Mouse (Mus musculus): ENCODE results near the gene Zfp949. TPM values are rescaled to one million over a fixed set of nuclear protein-coding genes. Genes with fewer than 3 reads are reported as not detected.
A peak's percentile ranks its signal among the peaks of the same experiment; 100 is the strongest.
"Not testable (repeated sequence)": the region's sequence is repeated elsewhere in the genome, so short reads cannot be mapped to it uniquely, and the experiment has no call there.

Gene Zfp949
- polyA plus RNA-seq, 1 experiment from 2014 or later = 18.5 TPM

DNA sequence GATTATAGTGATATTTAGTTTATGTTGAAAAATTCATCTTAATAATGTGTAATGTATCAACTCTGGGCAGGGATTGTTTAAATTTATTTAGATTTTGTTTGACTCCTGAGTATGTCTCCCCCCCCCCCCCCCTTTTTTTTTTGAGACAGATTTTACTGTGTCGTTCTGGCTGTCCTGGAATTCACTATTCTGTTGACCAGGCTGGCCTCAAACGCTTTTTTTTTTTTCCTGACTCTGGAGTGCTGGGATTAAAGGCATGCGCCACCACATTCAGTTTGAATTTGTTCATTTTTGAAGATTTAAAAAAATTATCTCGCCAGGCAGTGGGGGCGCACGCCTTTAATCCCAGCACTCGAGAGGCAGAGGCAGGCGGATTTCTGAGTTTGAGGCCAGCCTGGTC is 1.2 kb upstream of the Zfp949 start:
- Histone ChIP-seq H3K9ac (replicated peaks) (no peak overlapping the region), H3K4me1 (peaks cover 29% of the 10 kb centered on the region), H3K4me3 (no peak overlapping the region), H3K36me3 (peaks cover 3% of the 10 kb centered on the region; the same call in 1 of the 2 replicates), H3K27ac (replicated peaks) (no peak overlapping the region), H3K4me2 (replicated peaks) (no peak overlapping the region), H3K27me3 (no peaks in the 10 kb centered on the region), H3K9me3 (no peaks in the 10 kb centered on the region)
- ATAC-seq (replicated peaks) = no peak
- 63% methylated on average over 8 of the region's 8 CpGs for WGBS

GRCm38 (mm10) chr9:88547270-88547669 is 550 bp upstream of the Zfp949 start:
- H3K9ac ChIP-seq (replicated peaks) = peak overlapping the region; percentile 79; the same call in 1 of the 2 replicates
- peak overlapping the region; percentile 84; the same call in 1 of the 2 replicates for H3K27ac ChIP-seq (replicated peaks)
- H3K4me1 ChIP-seq = peaks cover 29% of the 10 kb centered on the region
- H3K36me3 ChIP-seq = peaks cover 3% of the 10 kb centered on the region; the same call in 1 of the 2 replicates
- H3K27me3 ChIP-seq = no peaks in the 10 kb centered on the region
- H3K4me3 ChIP-seq = peak overlapping the region; percentile 85
- H3K9me3 ChIP-seq = no peaks in the 10 kb centered on the region
- 32% methylated on average over 7 of the region's 7 CpGs for WGBS
- peak overlapping the region; percentile 51 for H3K4me2 ChIP-seq (replicated peaks)
- peak; percentile 24; the same call in 1 of the 2 replicates for ATAC-seq (replicated peaks)

- H3K27ac ChIP-seq (replicated peaks) = peak overlapping the region; percentile 84
These were observed 760 bp downstream of the Zfp949 start for GRCm38 (mm10) chr9:88548614-88548945.

DNA sequence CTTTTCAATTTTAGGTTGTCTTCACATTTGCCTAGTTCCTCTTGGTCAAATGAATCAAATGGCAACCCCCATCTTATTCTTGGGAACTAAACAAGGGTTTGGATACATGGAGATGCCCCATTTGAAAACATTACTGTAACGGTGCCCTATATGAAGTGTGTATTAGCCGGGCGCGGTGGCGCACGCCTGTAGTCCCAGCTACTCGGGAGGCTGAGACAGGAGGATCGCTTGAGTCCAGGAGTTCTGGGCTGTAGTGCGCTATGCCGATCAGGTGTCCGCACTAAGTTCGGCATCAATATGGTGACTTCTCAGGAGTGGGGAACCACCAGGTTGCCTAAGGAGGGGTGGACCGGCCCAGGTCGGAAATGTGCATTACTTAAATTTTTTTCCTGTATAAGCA is 5.3 kb downstream of the Zfp949 start:
- 98% methylated on average over 14 of the region's 14 CpGs for WGBS
- H3K9me3 ChIP-seq = no peaks in the 10 kb centered on the region
- no peak for ATAC-seq (replicated peaks)

More at GRCm38 (mm10) chr9:88548614-88548945, 760 bp downstream of the Zfp949 start:
- no peaks in the 10 kb centered on the region for H3K27me3 ChIP-seq
- H3K4me2 ChIP-seq (replicated peaks) = peak overlapping the region; percentile 51
- H3K4me3 ChIP-seq = peak overlapping the region; percentile 85
- WGBS = 9% methylated on average over 8 of the region's 8 CpGs
- ATAC-seq (replicated peaks) = peak; percentile 2; the same call in 1 of the 2 replicates
- peaks cover 8% of the 10 kb centered on the region; the same call in 1 of the 2 replicates for H3K36me3 ChIP-seq
- H3K9me3 ChIP-seq = no peaks in the 10 kb centered on the region
- peak overlapping the region; percentile 79 for H3K9ac ChIP-seq (replicated peaks)
- peaks cover 29% of the 10 kb centered on the region for H3K4me1 ChIP-seq

DNA sequence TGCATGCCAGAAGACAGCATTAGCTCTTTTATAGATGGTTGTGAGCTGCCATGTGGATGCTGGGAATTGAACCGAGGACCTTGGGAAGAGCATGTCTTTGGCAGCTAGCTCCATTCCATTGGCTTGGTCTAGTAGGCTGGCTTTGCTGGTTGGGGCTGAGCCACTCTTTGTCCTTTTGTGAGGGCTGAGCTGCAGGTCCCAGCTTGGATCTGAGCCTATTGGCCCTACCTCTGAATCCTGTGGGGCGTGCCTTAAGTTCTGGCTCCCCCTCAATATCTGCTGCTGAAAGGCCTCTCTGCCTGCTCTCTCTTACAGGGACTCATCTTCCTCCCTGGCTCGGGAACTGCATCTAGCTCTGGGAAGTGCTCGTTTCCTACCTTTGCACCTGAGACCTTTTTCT is 10.3 kb downstream of the Zfp949 start:
- ATAC-seq (replicated peaks) = 0 out of 2 replicates have a peak, but pooled peaks have one; percentile 46
- Histone ChIP-seq H3K4me2 (replicated peaks) (no peak overlapping the region), H3K9me3 (no peaks in the 10 kb centered on the region), H3K4me3 (no peak overlapping the region), H3K27me3 (no peaks in the 10 kb centered on the region), H3K4me1 (no peaks in the 10 kb centered on the region), H3K27ac (replicated peaks) (no peak overlapping the region), H3K9ac (replicated peaks) (no peak overlapping the region), H3K36me3 (peaks cover 48% of the 10 kb centered on the region)
- 74% methylated on average over 4 of the region's 4 CpGs for WGBS

More for the DNA sequence above, 5.3 kb downstream of the Zfp949 start:
- H3K4me1 ChIP-seq = peaks cover 29% of the 10 kb centered on the region
- no peaks in the 10 kb centered on the region for H3K27me3 ChIP-seq
- H3K9ac ChIP-seq (replicated peaks) = no peak overlapping the region
- no peak overlapping the region for H3K4me2 ChIP-seq (replicated peaks)
- H3K27ac ChIP-seq (replicated peaks) = no peak overlapping the region
- H3K36me3 ChIP-seq = peaks cover 24% of the 10 kb centered on the region; the same call in 1 of the 2 replicates
- H3K4me3 ChIP-seq = no peak overlapping the region

DNA sequence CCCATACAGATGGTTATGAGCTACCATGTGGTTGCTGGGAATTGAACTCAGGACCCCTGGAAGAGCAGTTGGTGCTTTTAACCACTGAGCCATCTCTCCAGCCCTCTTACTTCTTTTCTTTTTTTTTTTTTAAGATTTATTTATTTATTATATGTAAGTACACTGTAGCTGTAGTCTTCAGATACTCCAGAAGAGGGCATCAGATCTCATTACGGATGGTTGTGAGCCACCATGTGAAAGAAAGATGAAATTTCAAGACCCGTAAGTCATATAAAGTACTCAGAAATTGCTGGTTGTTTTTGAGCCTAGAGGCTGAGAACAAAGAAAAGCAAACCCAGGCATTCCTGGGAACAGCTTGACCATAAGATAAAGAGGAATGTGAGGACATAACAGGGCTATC is 13.7 kb downstream of the Zfp949 start:
- not testable (repeated sequence) for H3K27me3 ChIP-seq; H3K9me3 ChIP-seq; H3K4me1 ChIP-seq; H3K9ac ChIP-seq (replicated peaks); H3K4me3 ChIP-seq; ATAC-seq (replicated peaks); H3K4me2 ChIP-seq (replicated peaks); H3K27ac ChIP-seq (replicated peaks)
- H3K36me3 ChIP-seq = peaks cover 54% of the 10 kb centered on the region
- WGBS = 87% methylated on average over 2 of the region's 2 CpGs

- H3K9ac ChIP-seq (replicated peaks); H3K4me1 ChIP-seq; H3K27me3 ChIP-seq; H3K4me3 ChIP-seq; ATAC-seq (replicated peaks); H3K27ac ChIP-seq (replicated peaks); H3K4me2 ChIP-seq (replicated peaks): not testable (repeated sequence)
- 95% methylated on average over 3 of the region's 3 CpGs for WGBS
- Histone ChIP-seq H3K9me3 (peaks cover 24% of the 10 kb centered on the region), H3K36me3 (peaks cover 44% of the 10 kb centered on the region)
These were observed 22.7 kb downstream of the Zfp949 start for GRCm38 (mm10) chr9:88570471-88570870.

GRCm38 (mm10) chr9:88580591-88580990 is 32.8 kb downstream of the Zfp949 start, which contains the start of gene Trim43a:
Gene Trim43a, plus strand, starts transcription at chr9:88580891.
- ATAC-seq (replicated peaks); H3K4me3 ChIP-seq; H3K27ac ChIP-seq (replicated peaks); H3K4me2 ChIP-seq (replicated peaks); H3K4me1 ChIP-seq; H3K27me3 ChIP-seq; H3K9ac ChIP-seq (replicated peaks); H3K9me3 ChIP-seq; H3K36me3 ChIP-seq: not testable (repeated sequence)
- WGBS = 84% methylated on average over 2 of the region's 2 CpGs

GRCm38 (mm10) chr9:88593708-88594107 is 45.9 kb downstream of the Zfp949 start:
- ATAC-seq (replicated peaks); H3K27me3 ChIP-seq; H3K9me3 ChIP-seq; H3K4me2 ChIP-seq (replicated peaks); H3K4me3 ChIP-seq; H3K27ac ChIP-seq (replicated peaks); H3K4me1 ChIP-seq; H3K9ac ChIP-seq (replicated peaks); H3K36me3 ChIP-seq: not testable (repeated sequence)
- 83% methylated on average over 6 of the region's 6 CpGs for WGBS

- not testable (repeated sequence) for H3K27ac ChIP-seq (replicated peaks); H3K27me3 ChIP-seq; H3K36me3 ChIP-seq; H3K9me3 ChIP-seq; H3K4me1 ChIP-seq
- under 1% methylated on average over 48 of the region's 50 CpGs for WGBS
- Histone ChIP-seq H3K9ac (replicated peaks) (peak overlapping the region; percentile 32; the same call in 1 of the 2 replicates), H3K4me3 (peak overlapping the region; percentile 42), H3K4me2 (replicated peaks) (peak overlapping the region; percentile 52)
- ATAC-seq (replicated peaks) = peak; percentile 99
These were observed 51.7 kb downstream of the Zfp949 start for GRCm38 (mm10) chr9:88599206-88600162.

All from forebrain, embryonic 15.5 days (tissue).